Mouse (Mus musculus) stomach, embryonic 14.5 days (tissue): ENCODE measurements around the gene Slc6a11. TPM values are rescaled to one million over a fixed set of nuclear protein-coding genes. Genes with fewer than 3 reads are reported as not detected.

Source experiments
- ATAC-seq: fragments of 200-750 bp; cut with Nextera tagmentation; 2 replicates; pipeline ENCODE4 v1.8.0; 2017; ENCODE audit warnings: low read depth, moderate TSS enrichment; ENCODE audit not compliant: insufficient number of reproducible peaks, insufficient read depth, low FRiP score
- H3K27ac ChIP-seq: fragments of 300-500 bp; sonication (generic); 2 replicates; pipeline ENCODE4 v1.5.1; 2014; ENCODE audit warnings: mild to moderate bottlenecking, low read length, moderate library complexity, mixed read lengths
- H3K27me3 ChIP-seq: fragments of 300-500 bp; sonication (generic); 2 replicates; pipeline ENCODE4 v1.6.1; 2014; ENCODE audit warnings: low read length, control low read depth, mixed read lengths; ENCODE audit not compliant: control insufficient read depth, insufficient read depth
- H3K36me3 ChIP-seq: fragments of 300-500 bp; sonication (generic); 2 replicates; pipeline ENCODE4 v1.6.1; 2014; ENCODE audit warnings: mild to moderate bottlenecking, control low read depth, low read length, moderate library complexity, mixed read lengths; ENCODE audit not compliant: control insufficient read depth, insufficient read depth
- H3K4me1 ChIP-seq: fragments of 300-500 bp; sonication (generic); 2 replicates; pipeline ENCODE4 v1.6.1; 2014; ENCODE audit warnings: low read length, control low read depth, mixed read lengths; ENCODE audit not compliant: control insufficient read depth, insufficient read depth
- H3K4me2 ChIP-seq: fragments of 300-500 bp; sonication (generic); replicated peaks from 2 replicates; pipeline ENCODE4 v1.6.1; 2014; ENCODE audit warnings: low read depth, low read length, control low read depth
- H3K4me3 ChIP-seq: fragments of 300-500 bp; sonication (generic); 2 replicates; pipeline ENCODE4 v1.5.1; 2014; ENCODE audit warnings: low read depth, low read length, control low read depth
- H3K9ac ChIP-seq: fragments of 300-500 bp; sonication (generic); replicated peaks from 2 replicates; pipeline ENCODE4 v1.6.1; 2014; ENCODE audit warnings: low read depth, mild to moderate bottlenecking, control low read depth, low read length, moderate library complexity, mixed read lengths
- H3K9me3 ChIP-seq: fragments of 300-500 bp; sonication (generic); 2 replicates; pipeline ENCODE4 v1.6.1; 2016; ENCODE audit warnings: low read depth, low read length, control low read depth; ENCODE audit not compliant: control insufficient read depth
- WGBS: fragments of 180-500 bp; shearing (Covaris S2); extraction: QIAGEN DNeasy Blood & Tissue Kit; methylation state at CpG from one replicate; pipeline ENCODE4 v1.1.7; 2014; 5-methylcytosine and 5-hydroxymethylcytosine counted together
- polyA plus RNA-seq: library from polyadenylated mRNA; unstranded; fragments of >200 nt; fragmentation: Nextera tagmentation; extraction: Ambion mirVana; gene quantifications from 2 replicates; pipeline ENCODE4 v1.2.1, GENCODE M21; 2014

Slc6a11 gene
- polyA plus RNA-seq, 1 experiment from 2014 or later = 0.42 TPM

DNA sequence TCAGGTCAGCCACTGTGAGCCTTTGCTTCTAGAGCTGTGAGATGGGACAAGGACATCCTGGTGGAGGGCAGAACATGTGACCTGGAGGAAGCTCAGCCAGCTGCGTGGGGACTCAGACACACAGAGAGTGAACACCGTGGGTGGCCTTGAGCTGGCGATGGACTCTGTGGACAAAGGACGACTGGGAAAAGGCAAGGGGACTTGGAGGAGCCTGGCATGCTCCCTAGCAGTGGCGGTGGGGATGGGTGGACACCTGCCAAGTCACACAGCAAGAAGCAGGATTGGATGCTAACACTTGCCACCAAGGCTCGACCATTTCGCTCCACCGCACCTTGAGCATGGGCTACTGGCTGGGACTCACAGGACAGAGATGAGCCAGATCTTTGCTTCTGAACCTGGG lies 57.8 kb downstream of the Slc6a11 start:
- Histone ChIP-seq H3K4me2 (no peak overlapping the region), H3K36me3 (no peaks in the 10 kb centered on the region), H3K4me1 (no peaks in the 10 kb centered on the region), H3K27ac (no peak overlapping the region), H3K4me3 (no peak overlapping the region), H3K9me3 (no peaks in the 10 kb centered on the region), H3K27me3 (no peaks in the 10 kb centered on the region), H3K9ac (no peak overlapping the region)
- no peak for ATAC-seq
- WGBS = 83% methylated on average over 8 of the region's 8 CpGs

GRCm38 (mm10) chr6:114195998-114196397 lies 65.0 kb downstream of the Slc6a11 start:
- H3K9me3 ChIP-seq = no peaks in the 10 kb centered on the region
- H3K4me1 ChIP-seq = no peaks in the 10 kb centered on the region
- no peak for ATAC-seq
- no peak overlapping the region for H3K4me3 ChIP-seq
- H3K27ac ChIP-seq = no peak overlapping the region
- H3K36me3 ChIP-seq = no peaks in the 10 kb centered on the region
- H3K4me2 ChIP-seq = no peak overlapping the region
- no peak overlapping the region for H3K9ac ChIP-seq
- no peaks in the 10 kb centered on the region for H3K27me3 ChIP-seq

GRCm38 (mm10) chr6:114199200-114199845 lies 68.3 kb downstream of the Slc6a11 start:
- Histone ChIP-seq H3K9ac (no peak overlapping the region), H3K36me3 (no peaks in the 10 kb centered on the region), H3K4me1 (no peaks in the 10 kb centered on the region), H3K4me2 (no peak overlapping the region), H3K9me3 (no peaks in the 10 kb centered on the region), H3K4me3 (no peak overlapping the region), H3K27ac (no peak overlapping the region), H3K27me3 (no peaks in the 10 kb centered on the region)
- WGBS = 63% methylated on average over 9 of the region's 9 CpGs
- no peak for ATAC-seq

DNA sequence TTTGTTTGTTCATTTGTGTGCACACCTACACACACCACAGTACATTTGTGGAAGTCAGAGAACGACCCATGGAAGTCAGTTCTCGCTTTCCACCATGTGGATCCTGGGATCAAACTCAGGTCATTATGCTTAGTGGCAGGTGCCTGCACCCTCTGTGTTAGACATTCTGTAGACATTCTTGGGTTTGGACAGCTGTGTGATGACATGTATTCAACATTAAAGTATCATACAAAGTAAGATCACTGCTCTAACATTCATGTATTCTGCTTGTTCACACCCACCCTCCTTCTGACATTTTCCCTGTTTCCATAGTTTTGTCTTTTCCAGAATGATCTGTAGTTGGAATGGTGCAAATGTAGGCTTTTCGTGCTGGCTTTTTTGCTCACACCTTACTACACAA lies 73.5 kb downstream of the Slc6a11 start:
- Histone ChIP-seq H3K9ac (no peak overlapping the region), H3K9me3 (no peaks in the 10 kb centered on the region), H3K4me2 (no peak overlapping the region), H3K27me3 (no peaks in the 10 kb centered on the region), H3K27ac (no peak overlapping the region), H3K4me3 (no peak overlapping the region), H3K4me1 (no peaks in the 10 kb centered on the region), H3K36me3 (no peaks in the 10 kb centered on the region)
- WGBS = 70% methylated on average over 3 of the region's 3 CpGs
- ATAC-seq = no peak

DNA sequence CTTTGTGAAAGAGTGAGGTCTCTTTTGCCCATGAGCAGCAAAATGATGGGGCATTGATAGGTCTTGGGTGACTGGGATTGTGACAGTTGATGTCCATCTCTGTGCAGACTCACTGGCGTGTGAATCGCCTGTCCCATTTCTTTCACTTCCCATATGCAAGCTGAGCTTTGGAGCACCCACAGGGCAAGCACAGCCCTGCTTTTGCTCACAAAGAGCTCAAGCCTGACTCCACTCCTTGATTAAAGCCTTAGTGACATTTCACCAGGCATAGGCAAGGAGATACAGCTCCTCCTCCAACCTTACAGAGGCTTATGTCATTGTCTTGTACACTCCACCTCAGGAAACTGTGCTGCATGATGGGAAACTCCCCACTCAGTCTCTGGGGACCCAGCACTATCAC lies 77.3 kb downstream of the Slc6a11 start:
- Histone ChIP-seq H3K27ac (no peak overlapping the region), H3K9me3 (no peaks in the 10 kb centered on the region), H3K36me3 (no peaks in the 10 kb centered on the region), H3K9ac (no peak overlapping the region), H3K4me2 (no peak overlapping the region), H3K4me1 (no peaks in the 10 kb centered on the region), H3K27me3 (no peaks in the 10 kb centered on the region), H3K4me3 (no peak overlapping the region)
- ATAC-seq = no peak
- 85% methylated on average over 2 of the region's 2 CpGs for WGBS

GRCm38 (mm10) chr6:114214393-114214792 lies 83.4 kb downstream of the Slc6a11 start:
- Histone ChIP-seq H3K27ac (no peak overlapping the region), H3K9ac (no peak overlapping the region), H3K27me3 (no peaks in the 10 kb centered on the region), H3K4me2 (no peak overlapping the region), H3K36me3 (no peaks in the 10 kb centered on the region), H3K4me3 (no peak overlapping the region), H3K9me3 (no peaks in the 10 kb centered on the region), H3K4me1 (no peaks in the 10 kb centered on the region)
- ATAC-seq = no peak
- 69% methylated on average over 4 of the region's 4 CpGs for WGBS

- H3K4me1 ChIP-seq = no peaks in the 10 kb centered on the region
- H3K36me3 ChIP-seq = no peaks in the 10 kb centered on the region
- H3K4me2 ChIP-seq = no peak overlapping the region
- no peak overlapping the region for H3K9ac ChIP-seq
- no peak overlapping the region for H3K27ac ChIP-seq
- no peak for ATAC-seq
- no peaks in the 10 kb centered on the region for H3K9me3 ChIP-seq
- H3K4me3 ChIP-seq = no peak overlapping the region
- no peaks in the 10 kb centered on the region for H3K27me3 ChIP-seq
- WGBS = 50% methylated on average over 13 of the region's 13 CpGs
Measured at GRCm38 (mm10) chr6:114216741-114217414, 85.8 kb downstream of the Slc6a11 start.

- WGBS = 27% methylated on average over 4 of the region's 4 CpGs
- Histone ChIP-seq H3K4me2 (no peak overlapping the region), H3K9me3 (no peaks in the 10 kb centered on the region), H3K4me3 (no peak overlapping the region), H3K36me3 (no peaks in the 10 kb centered on the region), H3K27ac (no peak overlapping the region), H3K9ac (no peak overlapping the region), H3K4me1 (no peaks in the 10 kb centered on the region), H3K27me3 (no peaks in the 10 kb centered on the region)
- ATAC-seq = no peak
Measured at GRCm38 (mm10) chr6:114224399-114224798, 93.4 kb downstream of the Slc6a11 start.

GRCm38 (mm10) chr6:114227378-114227777 lies 96.3 kb downstream of the Slc6a11 start:
- 0% methylated on average over 2 of the region's 2 CpGs for WGBS
- Histone ChIP-seq H3K27me3 (no peaks in the 10 kb centered on the region), H3K27ac (no peak overlapping the region), H3K36me3 (no peaks in the 10 kb centered on the region), H3K9me3 (no peaks in the 10 kb centered on the region), H3K4me3 (no peak overlapping the region), H3K4me1 (no peaks in the 10 kb centered on the region), H3K9ac (no peak overlapping the region), H3K4me2 (no peak overlapping the region)
- ATAC-seq = no peak
